Mouse (Mus musculus): ENCODE results near the gene Gm9803.

GRCm38 (mm10) chr10:43502599-43502998 lies 21.3 kb upstream of the Gm9803 start:
- TF ChIP-seq EP300 (IDR thresholded peaks at IDR 0.05) (no peak), CTCF (IDR thresholded peaks at IDR 0.05) (no peak)

Data from lung, postnatal 0 days (tissue).